Mouse (Mus musculus): ENCODE data around the gene Gm42957. TPM values are rescaled to one million over a fixed set of nuclear protein-coding genes. Genes with fewer than 3 reads are reported as not detected.
"Not testable (repeated sequence)": the region's sequence is repeated elsewhere in the genome, so short reads cannot be mapped to it uniquely, and the experiment has no call there.

Gm42957 gene
- polyA plus RNA-seq, 1 experiment from 2014 or later: 0.09 TPM

DNA sequence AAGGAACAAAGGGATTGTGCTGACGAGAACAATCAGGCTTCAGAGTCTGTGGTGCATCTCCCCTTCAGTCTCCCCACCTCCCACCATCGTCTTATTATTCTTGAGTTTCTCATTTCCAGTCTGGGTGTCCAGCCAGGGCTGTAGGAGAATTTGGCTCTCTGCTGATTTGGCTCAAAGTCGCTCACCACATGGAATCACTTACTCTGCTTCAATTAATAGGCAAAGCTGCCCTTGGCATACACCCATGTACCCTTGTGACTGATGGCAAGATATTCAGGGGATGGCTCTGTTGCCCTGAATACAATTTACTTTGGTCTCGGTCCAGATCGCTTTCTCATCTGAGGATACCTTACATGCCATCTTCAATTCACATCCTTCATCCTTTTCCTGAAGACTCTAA, 32.0 kb upstream of the Gm42957 start:
- H3K27me3 ChIP-seq (ENCODE audit: control insufficient read depth, insufficient read depth, low read length): no peaks in the 10 kb centered on the region
- ATAC-seq (ENCODE audit: insufficient read depth, low FRiP score): no peak
- peak overlapping the region; percentile 97 for H3K27ac ChIP-seq (ENCODE audit: low read length)
- no peaks in the 10 kb centered on the region for H3K36me3 ChIP-seq (ENCODE audit: control insufficient read depth, insufficient read depth, low read length)
- WGBS: 49% methylated on average over 5 of the region's 5 CpGs
- H3K9me3 ChIP-seq (replicated peaks; ENCODE audit: control insufficient read depth, low read length): no peaks in the 10 kb centered on the region
- no peak overlapping the region for H3K9ac ChIP-seq (ENCODE audit: low read length)
- H3K4me3 ChIP-seq (replicated peaks; ENCODE audit: low read length): peak overlapping the region; percentile 71
- peaks cover 18% of the 10 kb centered on the region; the same call in 1 of the 2 replicates for H3K4me1 ChIP-seq (ENCODE audit: control insufficient read depth, insufficient read depth, low read length)
- peak overlapping the region; percentile 64 for H3K4me2 ChIP-seq (ENCODE audit: low read depth, low read length)

DNA sequence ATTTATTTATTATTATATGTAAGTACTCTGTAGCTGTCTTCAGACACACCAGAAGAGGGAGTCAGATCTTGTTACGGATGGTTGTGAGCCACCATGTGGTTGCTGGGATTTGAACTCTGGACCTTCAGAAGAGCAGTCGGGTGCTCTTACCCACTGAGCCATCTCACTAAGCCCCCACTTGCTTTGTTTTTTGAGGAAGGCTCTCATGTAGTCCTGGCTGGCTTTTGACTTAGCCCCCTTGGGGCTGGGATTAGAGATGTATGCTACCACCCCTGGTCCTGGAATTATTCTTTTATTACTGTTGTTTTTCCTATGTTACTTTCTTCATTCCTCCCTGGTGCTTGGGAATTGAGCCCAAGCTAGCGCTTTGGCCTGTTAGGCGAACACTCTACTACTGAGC, 29.3 kb upstream of the Gm42957 start:
- H3K9ac ChIP-seq (ENCODE audit: low read length); H3K4me1 ChIP-seq (ENCODE audit: control insufficient read depth, insufficient read depth, low read length); H3K27ac ChIP-seq (ENCODE audit: low read length); H3K4me2 ChIP-seq (ENCODE audit: low read depth, low read length); H3K4me3 ChIP-seq (replicated peaks; ENCODE audit: low read length); H3K9me3 ChIP-seq (replicated peaks; ENCODE audit: control insufficient read depth, low read length); ATAC-seq (ENCODE audit: insufficient read depth, low FRiP score); H3K27me3 ChIP-seq (ENCODE audit: control insufficient read depth, insufficient read depth, low read length); H3K36me3 ChIP-seq (ENCODE audit: control insufficient read depth, insufficient read depth, low read length): not testable (repeated sequence)
- whole genome bisulfite sequencing: 93% methylated on average over 3 of the region's 4 CpGs

DNA sequence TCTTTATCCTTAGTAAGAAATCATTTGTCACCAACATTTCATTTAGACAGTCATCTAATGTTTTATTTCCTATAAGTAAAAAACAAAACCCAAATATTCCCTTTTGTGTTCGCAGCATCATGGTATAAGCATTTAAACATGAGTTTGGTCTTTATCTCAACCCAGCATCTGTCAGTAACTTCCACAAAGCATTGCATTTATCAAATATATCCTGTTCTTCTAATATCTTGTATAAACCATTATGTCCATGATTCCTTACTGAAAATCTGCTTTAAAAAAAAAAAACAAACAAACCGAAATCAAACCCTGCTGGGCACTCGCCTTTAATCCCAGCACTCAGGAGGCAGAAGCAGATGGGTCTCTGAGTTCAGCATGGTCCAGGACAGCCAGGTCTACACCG, 28.7 kb upstream of the Gm42957 start:
- Histone ChIP-seq H3K27ac (ENCODE audit: low read length) (no peak overlapping the region), H3K4me3 (replicated peaks; ENCODE audit: low read length) (no peak overlapping the region), H3K4me2 (ENCODE audit: low read depth, low read length) (no peak overlapping the region), H3K9me3 (replicated peaks; ENCODE audit: control insufficient read depth, low read length) (no peaks in the 10 kb centered on the region), H3K4me1 (ENCODE audit: control insufficient read depth, insufficient read depth, low read length) (peaks cover 8% of the 10 kb centered on the region; the same call in 1 of the 2 replicates), H3K36me3 (ENCODE audit: control insufficient read depth, insufficient read depth, low read length) (no peaks in the 10 kb centered on the region), H3K9ac (ENCODE audit: low read length) (no peak overlapping the region), H3K27me3 (ENCODE audit: control insufficient read depth, insufficient read depth, low read length) (no peaks in the 10 kb centered on the region)
- WGBS: 85% methylated on average over 4 of the region's 4 CpGs
- ATAC-seq (ENCODE audit: insufficient read depth, low FRiP score): no peak

DNA sequence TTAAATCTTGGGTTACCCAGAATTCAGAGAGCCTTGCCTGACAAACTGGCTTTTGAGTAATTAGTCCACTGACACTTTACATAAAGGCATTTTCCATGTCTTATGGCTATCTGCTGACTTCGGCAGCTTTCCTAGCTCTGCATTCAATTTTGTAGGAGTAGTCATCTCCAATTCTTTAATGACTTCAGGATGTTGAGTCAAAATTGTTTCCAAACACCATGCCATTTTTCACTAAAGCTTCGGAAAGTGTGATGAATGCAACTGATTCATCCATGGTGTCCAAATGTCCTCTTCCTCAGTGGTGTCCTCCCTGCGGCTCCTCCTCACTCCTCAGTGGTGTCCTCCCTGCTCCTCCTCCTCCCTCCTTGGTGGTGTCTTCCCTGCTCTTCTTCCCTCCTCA, 17.3 kb upstream of the Gm42957 start:
- Histone ChIP-seq H3K4me1 (ENCODE audit: control insufficient read depth, insufficient read depth, low read length) (no peaks in the 10 kb centered on the region), H3K4me2 (ENCODE audit: low read depth, low read length) (no peak overlapping the region), H3K4me3 (replicated peaks; ENCODE audit: low read length) (no peak overlapping the region), H3K9me3 (replicated peaks; ENCODE audit: control insufficient read depth, low read length) (no peaks in the 10 kb centered on the region), H3K36me3 (ENCODE audit: control insufficient read depth, insufficient read depth, low read length) (0 out of 2 replicates have a peak, but pooled peaks cover 3% of the 10 kb centered on the region), H3K27me3 (ENCODE audit: control insufficient read depth, insufficient read depth, low read length) (no peaks in the 10 kb centered on the region), H3K27ac (ENCODE audit: low read length) (no peak overlapping the region), H3K9ac (ENCODE audit: low read length) (no peak overlapping the region)
- no peak for ATAC-seq (ENCODE audit: insufficient read depth, low FRiP score)
- WGBS: 88% methylated on average over 3 of the region's 3 CpGs

DNA sequence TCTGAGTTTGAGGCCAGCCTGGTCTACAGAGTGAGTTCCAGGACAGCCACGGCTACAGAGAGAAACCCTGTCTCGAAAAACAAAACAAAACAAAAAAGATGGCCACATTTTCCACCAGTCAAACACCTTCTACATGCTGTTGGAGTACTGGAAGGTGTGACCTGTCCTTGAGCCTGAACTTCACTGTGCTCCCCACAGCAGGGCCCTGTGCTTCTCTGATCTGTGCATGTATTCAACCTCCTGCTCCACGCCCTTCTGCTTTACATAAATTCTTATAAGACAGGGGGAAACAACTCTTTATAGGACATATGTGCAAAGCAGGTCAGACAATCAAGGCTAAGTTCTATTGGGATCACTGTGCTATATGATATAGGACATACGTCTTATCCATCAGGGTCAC, 12.1 kb upstream of the Gm42957 start:
- no peak overlapping the region for H3K4me2 ChIP-seq (ENCODE audit: low read depth, low read length)
- no peaks in the 10 kb centered on the region for H3K4me1 ChIP-seq (ENCODE audit: control insufficient read depth, insufficient read depth, low read length)
- H3K9me3 ChIP-seq (replicated peaks; ENCODE audit: control insufficient read depth, low read length): no peaks in the 10 kb centered on the region
- ATAC-seq (ENCODE audit: insufficient read depth, low FRiP score): no peak
- H3K27me3 ChIP-seq (ENCODE audit: control insufficient read depth, insufficient read depth, low read length): no peaks in the 10 kb centered on the region
- no peak overlapping the region for H3K9ac ChIP-seq (ENCODE audit: low read length)
- H3K4me3 ChIP-seq (replicated peaks; ENCODE audit: low read length): no peak overlapping the region
- peaks cover 10% of the 10 kb centered on the region; the same call in 1 of the 2 replicates for H3K36me3 ChIP-seq (ENCODE audit: control insufficient read depth, insufficient read depth, low read length)
- no peak overlapping the region for H3K27ac ChIP-seq (ENCODE audit: low read length)
- WGBS: 94% methylated on average over 4 of the region's 4 CpGs

DNA sequence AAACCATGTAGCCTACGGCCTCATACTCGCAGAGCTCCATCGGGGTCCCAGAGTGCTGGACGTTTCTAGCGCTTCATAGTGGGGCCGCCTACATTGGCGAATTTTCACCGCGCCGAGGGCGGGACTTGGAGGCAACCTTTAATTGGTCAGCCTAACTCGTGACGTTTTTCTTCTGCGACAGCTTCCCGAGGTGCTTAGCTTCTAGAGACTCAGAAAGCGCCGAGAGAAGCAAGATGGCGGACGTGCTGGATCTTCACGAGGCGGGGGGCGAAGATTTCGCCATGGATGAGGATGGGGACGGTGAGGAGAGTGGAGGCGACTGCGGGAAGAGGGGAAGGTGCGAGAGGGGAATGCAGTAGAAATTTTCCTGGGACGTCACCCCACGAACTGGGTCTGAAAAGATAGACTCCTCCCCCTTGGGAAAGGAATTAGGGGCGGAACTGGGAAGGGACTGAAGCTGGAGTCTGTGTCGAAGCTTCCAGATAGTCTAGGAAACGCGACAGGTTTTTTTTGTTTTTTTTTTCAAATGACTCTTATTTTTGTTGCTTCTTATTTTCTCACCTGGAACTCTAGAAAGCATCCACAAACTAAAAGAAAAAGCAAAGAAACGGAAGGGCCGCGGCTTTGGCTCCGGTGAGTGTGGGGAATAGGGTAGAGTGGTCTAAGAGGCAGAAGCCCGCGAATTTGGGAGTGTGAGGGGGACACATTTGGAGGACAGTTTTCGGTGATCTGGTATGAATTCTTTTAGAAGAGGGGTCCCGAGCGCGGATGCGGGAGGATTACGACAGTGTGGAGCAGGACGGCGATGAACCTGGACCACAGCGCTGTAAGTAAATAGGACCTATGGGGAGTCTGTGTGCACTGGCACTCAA, 5.3 kb upstream of the Gm42957 start, which contains the start of gene Rbm8a:
Gene Rbm8a, plus strand, starts transcription at position 205 of the 872 bp plus-strand sequence.
- Histone ChIP-seq H3K4me3 (replicated peaks; ENCODE audit: low read length) (peak within 1 kb of the TSS; percentile 85), H3K27ac (ENCODE audit: low read length) (peak within 1 kb of the TSS; percentile 81), H3K4me1 (ENCODE audit: control insufficient read depth, insufficient read depth, low read length) (peaks cover 12% of the 10 kb centered on the region), H3K36me3 (ENCODE audit: control insufficient read depth, insufficient read depth, low read length) (peaks cover 6% of the 10 kb centered on the region; the same call in 1 of the 2 replicates), H3K9me3 (replicated peaks; ENCODE audit: control insufficient read depth, low read length) (no peaks in the 10 kb centered on the region), H3K27me3 (ENCODE audit: control insufficient read depth, insufficient read depth, low read length) (no peaks in the 10 kb centered on the region), H3K4me2 (ENCODE audit: low read depth, low read length) (peak within 1 kb of the TSS; percentile 88), H3K9ac (ENCODE audit: low read length) (peak within 1 kb of the TSS; percentile 82)
- 1% methylated on average over 48 of the region's 48 CpGs for WGBS
- ATAC-seq (ENCODE audit: insufficient read depth, low FRiP score): peak; percentile 97

DNA sequence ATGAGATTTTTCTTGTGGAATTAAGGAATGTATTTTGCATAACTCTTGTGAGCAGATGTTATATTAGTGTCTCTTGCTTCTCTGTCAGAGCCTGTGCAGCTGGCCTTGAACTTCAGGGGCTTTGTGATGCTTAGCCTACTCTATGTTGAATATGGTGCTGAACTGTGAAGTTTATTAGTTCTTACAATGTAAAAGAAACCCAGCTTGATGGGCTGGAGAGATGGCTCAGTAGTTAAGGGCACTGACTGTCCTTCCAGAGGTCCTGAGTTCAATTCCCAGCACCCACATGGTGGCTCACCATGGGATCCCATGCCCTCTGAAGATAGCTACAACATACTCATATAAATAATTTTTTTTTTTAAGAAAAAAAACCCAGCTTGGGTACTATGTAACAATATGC, 3.2 kb upstream of the Gm42957 start:
- no peak overlapping the region for H3K4me3 ChIP-seq (replicated peaks; ENCODE audit: low read length)
- H3K9ac ChIP-seq (ENCODE audit: low read length): no peak overlapping the region
- H3K36me3 ChIP-seq (ENCODE audit: control insufficient read depth, insufficient read depth, low read length): peaks cover 6% of the 10 kb centered on the region; the same call in 1 of the 2 replicates
- no peak overlapping the region for H3K27ac ChIP-seq (ENCODE audit: low read length)
- H3K4me2 ChIP-seq (ENCODE audit: low read depth, low read length): no peak overlapping the region
- H3K27me3 ChIP-seq (ENCODE audit: control insufficient read depth, insufficient read depth, low read length): no peaks in the 10 kb centered on the region
- no peak for ATAC-seq (ENCODE audit: insufficient read depth, low FRiP score)
- H3K9me3 ChIP-seq (replicated peaks; ENCODE audit: control insufficient read depth, low read length): no peaks in the 10 kb centered on the region
- peaks cover 20% of the 10 kb centered on the region for H3K4me1 ChIP-seq (ENCODE audit: control insufficient read depth, insufficient read depth, low read length)

DNA sequence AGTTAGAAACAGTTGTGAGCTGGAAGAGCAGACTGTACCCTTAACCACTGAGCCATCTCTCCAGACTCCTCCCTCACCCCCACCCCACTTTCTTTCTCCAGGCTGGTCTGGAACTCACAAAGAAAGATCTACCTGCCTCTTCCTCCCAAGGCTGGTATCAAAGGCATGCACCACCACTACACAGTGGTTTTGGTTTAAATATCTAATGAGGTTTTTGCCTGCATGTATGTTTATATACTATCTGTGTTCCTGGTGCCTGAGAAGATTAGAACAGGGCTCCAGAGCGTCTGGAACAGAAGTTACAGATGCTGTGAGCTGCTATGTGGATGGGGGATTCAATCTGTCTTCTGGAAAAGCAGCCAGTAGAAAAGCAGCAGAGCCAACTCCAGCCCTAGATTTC, 1.3 kb upstream of the Gm42957 start:
- Histone ChIP-seq H3K27ac (ENCODE audit: low read length) (no peak overlapping the region), H3K27me3 (ENCODE audit: control insufficient read depth, insufficient read depth, low read length) (no peaks in the 10 kb centered on the region), H3K4me3 (replicated peaks; ENCODE audit: low read length) (no peak overlapping the region), H3K9ac (ENCODE audit: low read length) (no peak overlapping the region), H3K4me2 (ENCODE audit: low read depth, low read length) (no peak overlapping the region), H3K4me1 (ENCODE audit: control insufficient read depth, insufficient read depth, low read length) (peaks cover 20% of the 10 kb centered on the region), H3K36me3 (ENCODE audit: control insufficient read depth, insufficient read depth, low read length) (peaks cover 6% of the 10 kb centered on the region; the same call in 1 of the 2 replicates), H3K9me3 (replicated peaks; ENCODE audit: control insufficient read depth, low read length) (no peaks in the 10 kb centered on the region)
- no peak for ATAC-seq (ENCODE audit: insufficient read depth, low FRiP score)
- WGBS: 72% methylated on average over 1 of the region's 1 CpGs

DNA sequence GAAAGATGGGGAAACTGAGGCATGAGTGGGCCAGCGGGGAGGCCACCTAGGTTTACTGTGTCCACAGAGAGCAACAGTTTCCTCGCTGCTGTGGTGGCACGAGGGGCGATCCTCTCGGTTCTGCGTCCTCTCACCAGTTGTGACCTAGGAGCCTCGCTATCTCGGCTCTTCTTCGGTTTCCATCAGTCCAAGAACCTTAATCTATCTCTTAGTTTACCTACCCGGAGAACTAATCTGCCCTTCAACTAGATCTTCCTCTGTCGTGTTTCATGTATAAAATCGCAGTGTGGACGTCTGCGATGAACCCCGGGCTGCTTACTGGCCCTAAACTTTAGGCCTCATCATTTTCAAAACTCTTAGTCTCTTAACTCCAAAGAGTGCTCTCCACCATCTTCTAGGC, 632 bp downstream of the Gm42957 start:
- Histone ChIP-seq H3K27ac (ENCODE audit: low read length) (peak overlapping the region; percentile 84), H3K9me3 (replicated peaks; ENCODE audit: control insufficient read depth, low read length) (no peaks in the 10 kb centered on the region), H3K4me1 (ENCODE audit: control insufficient read depth, insufficient read depth, low read length) (peaks cover 16% of the 10 kb centered on the region; the same call in 1 of the 2 replicates), H3K4me3 (replicated peaks; ENCODE audit: low read length) (peak overlapping the region; percentile 87), H3K36me3 (ENCODE audit: control insufficient read depth, insufficient read depth, low read length) (peaks cover 6% of the 10 kb centered on the region; the same call in 1 of the 2 replicates), H3K4me2 (ENCODE audit: low read depth, low read length) (peak overlapping the region; percentile 53), H3K27me3 (ENCODE audit: control insufficient read depth, insufficient read depth, low read length) (no peaks in the 10 kb centered on the region), H3K9ac (ENCODE audit: low read length) (peak overlapping the region; percentile 96)
- WGBS: 9% methylated on average over 15 of the region's 15 CpGs
- ATAC-seq (ENCODE audit: insufficient read depth, low FRiP score): no peak
